Mouse (Mus musculus): ENCODE data around the gene Pdcl3. TPM values are rescaled to one million over a fixed set of nuclear protein-coding genes. Genes with fewer than 3 reads are reported as not detected.

The Pdcl3 gene
- polyA plus RNA-seq (2015; fragmentation: Nextera tagmentation; extraction: Ambion mirVana), result 175 and 182 TPM in 2 replicates

DNA sequence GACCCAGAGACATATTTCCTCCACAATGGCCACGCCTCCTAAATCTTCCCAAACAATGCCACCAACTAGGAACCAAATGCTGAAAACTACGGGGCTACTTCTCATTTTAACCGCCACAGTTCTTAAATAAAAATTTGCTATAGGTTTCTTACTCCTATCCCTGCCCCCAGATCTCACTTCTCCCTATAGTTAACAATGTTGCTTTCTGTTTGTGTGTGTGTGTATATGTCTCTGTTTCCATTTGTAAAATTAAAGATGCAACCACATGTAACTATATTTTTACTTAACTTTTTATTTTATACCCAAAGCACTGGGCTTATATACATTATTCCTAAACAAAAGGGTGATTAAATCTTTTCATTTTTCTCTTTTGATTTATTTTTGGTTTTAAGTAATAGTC, at the start of gene Pdcl3:
Pdcl3 (plus strand) TSS at position 301 of the 400 bp plus-strand sequence.
- Histone ChIP-seq H3K4me2 (ENCODE audit: low read length) (no peak within 1 kb of the TSS), H3K36me3 (ENCODE audit: control insufficient read depth, insufficient read depth) (no peaks in the 10 kb centered on the region), H3K9me3 (ENCODE audit: control insufficient read depth, low read length) (no peaks in the 10 kb centered on the region), H3K4me1 (replicated peaks; ENCODE audit: control insufficient read depth, insufficient read depth, low read length) (peaks cover 13% of the 10 kb centered on the region), H3K27ac (ENCODE audit: low read length) (no peak within 1 kb of the TSS), H3K27me3 (replicated peaks; ENCODE audit: control insufficient read depth, insufficient read depth, low read length) (no peaks in the 10 kb centered on the region), H3K4me3 (replicated peaks; ENCODE audit: low read length) (no peak within 1 kb of the TSS), H3K9ac (replicated peaks; ENCODE audit: low read depth, low read length) (no peak within 1 kb of the TSS)
- WGBS, result 89% methylated on average over 3 of the region's 3 CpGs
- ATAC-seq, result no peak

DNA sequence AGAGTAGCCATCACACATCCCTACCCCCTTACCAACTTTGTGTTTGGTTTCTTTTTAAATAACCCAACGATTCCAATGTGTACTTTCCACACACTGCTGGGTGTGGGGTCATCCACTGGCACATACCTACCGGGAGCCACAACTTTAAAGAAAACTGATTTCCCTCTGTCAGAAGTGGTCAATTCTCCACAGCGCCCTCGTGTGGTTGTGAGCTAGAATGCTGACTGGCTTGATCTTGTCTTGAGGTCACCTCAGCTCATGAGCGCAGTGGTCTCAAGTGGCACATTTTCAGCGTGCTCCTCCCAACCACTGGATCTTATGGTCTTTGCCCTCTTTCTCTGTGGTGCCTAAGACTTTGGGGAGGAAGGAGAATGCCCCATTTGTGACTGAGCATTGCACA, 48.6 kb upstream of the Pdcl3 start:
- no peak for ATAC-seq
- no peaks in the 10 kb centered on the region for H3K9me3 ChIP-seq (ENCODE audit: control insufficient read depth, low read length)
- no peaks in the 10 kb centered on the region for H3K36me3 ChIP-seq (ENCODE audit: control insufficient read depth, insufficient read depth)
- no peak overlapping the region for H3K27ac ChIP-seq (ENCODE audit: low read length)
- WGBS, result 20% methylated on average over 6 of the region's 6 CpGs
- no peak overlapping the region for H3K9ac ChIP-seq (replicated peaks; ENCODE audit: low read depth, low read length)
- no peaks in the 10 kb centered on the region for H3K4me1 ChIP-seq (replicated peaks; ENCODE audit: control insufficient read depth, insufficient read depth, low read length)
- H3K27me3 ChIP-seq (replicated peaks; ENCODE audit: control insufficient read depth, insufficient read depth, low read length), result no peaks in the 10 kb centered on the region
- H3K4me3 ChIP-seq (replicated peaks; ENCODE audit: low read length), result no peak overlapping the region
- H3K4me2 ChIP-seq (ENCODE audit: low read length), result no peak overlapping the region

DNA sequence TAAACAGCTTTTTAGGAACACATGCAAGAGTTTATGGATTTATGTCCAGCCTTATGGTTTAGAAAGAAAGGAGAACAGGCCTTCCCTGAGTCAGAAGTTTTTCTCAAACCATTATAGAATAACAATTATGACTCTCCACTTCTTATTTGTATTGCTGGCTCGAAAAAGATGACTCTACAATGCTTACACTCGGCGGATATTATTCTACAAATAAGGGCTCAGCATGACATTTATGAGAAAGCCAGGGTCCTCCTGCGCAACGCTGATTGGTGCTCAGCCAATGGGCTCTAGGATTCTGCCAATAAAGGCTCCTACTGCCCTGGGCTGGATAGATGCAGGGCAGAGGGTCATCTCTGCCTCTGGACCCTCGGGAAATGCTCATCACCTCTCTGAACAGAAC, 46.6 kb upstream of the Pdcl3 start, which contains the start of gene Nms:
Nms (plus strand) TSS at position 301 of the 400 bp plus-strand sequence.
- H3K4me1 ChIP-seq (replicated peaks; ENCODE audit: control insufficient read depth, insufficient read depth, low read length), result no peaks in the 10 kb centered on the region
- 77% methylated on average over 6 of the region's 6 CpGs for WGBS
- ATAC-seq, result no peak
- H3K27me3 ChIP-seq (replicated peaks; ENCODE audit: control insufficient read depth, insufficient read depth, low read length), result no peaks in the 10 kb centered on the region
- no peaks in the 10 kb centered on the region for H3K9me3 ChIP-seq (ENCODE audit: control insufficient read depth, low read length)
- H3K4me2 ChIP-seq (ENCODE audit: low read length), result no peak within 1 kb of the TSS
- H3K4me3 ChIP-seq (replicated peaks; ENCODE audit: low read length), result no peak within 1 kb of the TSS
- no peak within 1 kb of the TSS for H3K27ac ChIP-seq (ENCODE audit: low read length)
- no peaks in the 10 kb centered on the region for H3K36me3 ChIP-seq (ENCODE audit: control insufficient read depth, insufficient read depth)
- no peak within 1 kb of the TSS for H3K9ac ChIP-seq (replicated peaks; ENCODE audit: low read depth, low read length)

DNA sequence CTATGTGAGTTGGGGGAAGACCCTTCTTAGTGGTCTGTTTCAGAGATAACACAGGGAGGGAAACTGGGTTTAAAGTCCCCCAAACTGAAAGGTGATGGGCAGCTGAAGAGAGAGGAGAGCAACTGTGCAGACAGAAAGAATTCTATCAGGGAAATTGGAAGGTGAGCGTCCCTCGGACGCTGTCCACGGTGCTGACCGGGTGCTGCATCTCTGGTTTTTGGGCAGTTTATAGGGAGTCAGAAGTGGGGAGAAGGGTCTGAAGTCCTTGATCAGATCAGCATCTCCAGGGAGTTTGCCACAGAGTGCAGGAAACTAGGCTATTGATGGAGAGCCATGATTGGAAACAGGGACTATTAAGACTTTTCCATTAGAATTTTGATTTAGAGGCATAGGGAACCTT, 45.8 kb upstream of the Pdcl3 start:
- Histone ChIP-seq H3K4me3 (replicated peaks; ENCODE audit: low read length) (no peak overlapping the region), H3K4me1 (replicated peaks; ENCODE audit: control insufficient read depth, insufficient read depth, low read length) (no peaks in the 10 kb centered on the region), H3K9me3 (ENCODE audit: control insufficient read depth, low read length) (no peaks in the 10 kb centered on the region), H3K4me2 (ENCODE audit: low read length) (no peak overlapping the region), H3K9ac (replicated peaks; ENCODE audit: low read depth, low read length) (no peak overlapping the region), H3K27ac (ENCODE audit: low read length) (no peak overlapping the region), H3K27me3 (replicated peaks; ENCODE audit: control insufficient read depth, insufficient read depth, low read length) (no peaks in the 10 kb centered on the region), H3K36me3 (ENCODE audit: control insufficient read depth, insufficient read depth) (no peaks in the 10 kb centered on the region)
- WGBS, result 6% methylated on average over 5 of the region's 5 CpGs
- no peak for ATAC-seq

DNA sequence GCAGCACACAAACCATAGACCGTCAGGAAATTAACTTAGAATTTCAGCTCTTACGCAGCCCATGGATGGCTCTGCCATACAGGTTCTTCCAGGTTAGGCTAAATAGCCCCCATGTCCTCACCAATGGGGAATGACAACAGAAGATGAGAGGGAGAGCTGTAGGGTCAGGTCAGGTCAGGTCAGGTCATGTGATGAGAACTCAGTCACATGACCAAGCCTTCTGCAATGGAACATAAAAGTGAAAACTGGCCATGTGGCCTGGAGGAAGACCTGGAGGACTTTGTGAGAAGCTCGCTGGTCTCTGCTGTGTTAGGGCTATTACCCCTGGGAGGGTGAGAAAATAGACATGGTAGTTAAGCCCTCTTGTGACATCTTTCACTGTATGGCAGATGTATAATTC, 29.0 kb upstream of the Pdcl3 start:
- Histone ChIP-seq H3K4me1 (replicated peaks; ENCODE audit: control insufficient read depth, insufficient read depth, low read length) (no peaks in the 10 kb centered on the region), H3K27ac (ENCODE audit: low read length) (no peak overlapping the region), H3K36me3 (ENCODE audit: control insufficient read depth, insufficient read depth) (no peaks in the 10 kb centered on the region), H3K4me2 (ENCODE audit: low read length) (no peak overlapping the region), H3K4me3 (replicated peaks; ENCODE audit: low read length) (no peak overlapping the region), H3K9ac (replicated peaks; ENCODE audit: low read depth, low read length) (no peak overlapping the region), H3K9me3 (ENCODE audit: control insufficient read depth, low read length) (no peaks in the 10 kb centered on the region), H3K27me3 (replicated peaks; ENCODE audit: control insufficient read depth, insufficient read depth, low read length) (no peaks in the 10 kb centered on the region)
- WGBS, result 93% methylated on average over 3 of the region's 3 CpGs
- no peak for ATAC-seq

DNA sequence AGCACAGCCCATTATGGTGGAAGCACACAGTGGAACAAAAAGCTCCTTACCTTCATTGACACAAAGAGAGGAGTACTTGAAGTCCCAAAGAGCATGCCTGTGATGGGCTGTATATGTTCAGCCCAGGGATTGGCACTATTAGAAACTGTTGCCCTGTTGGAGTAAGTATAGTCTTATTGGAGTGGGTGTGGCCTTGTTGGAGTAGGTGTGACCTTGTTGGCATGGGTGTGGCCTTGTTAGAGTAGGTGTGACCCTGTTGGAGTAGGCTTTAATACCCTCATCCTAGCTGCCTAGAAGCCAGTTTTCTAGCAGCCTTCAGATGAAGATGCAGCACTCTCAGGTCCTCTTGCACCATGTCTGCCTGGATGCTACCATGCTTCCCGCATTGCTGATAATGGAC, 16.3 kb upstream of the Pdcl3 start:
- no peak for ATAC-seq
- no peak overlapping the region for H3K4me3 ChIP-seq (replicated peaks; ENCODE audit: low read length)
- no peaks in the 10 kb centered on the region for H3K4me1 ChIP-seq (replicated peaks; ENCODE audit: control insufficient read depth, insufficient read depth, low read length)
- no peak overlapping the region for H3K9ac ChIP-seq (replicated peaks; ENCODE audit: low read depth, low read length)
- H3K36me3 ChIP-seq (ENCODE audit: control insufficient read depth, insufficient read depth), result no peaks in the 10 kb centered on the region
- H3K9me3 ChIP-seq (ENCODE audit: control insufficient read depth, low read length), result no peaks in the 10 kb centered on the region
- no peak overlapping the region for H3K4me2 ChIP-seq (ENCODE audit: low read length)
- 95% methylated on average over 1 of the region's 1 CpGs for WGBS
- H3K27me3 ChIP-seq (replicated peaks; ENCODE audit: control insufficient read depth, insufficient read depth, low read length), result no peaks in the 10 kb centered on the region
- no peak overlapping the region for H3K27ac ChIP-seq (ENCODE audit: low read length)

DNA sequence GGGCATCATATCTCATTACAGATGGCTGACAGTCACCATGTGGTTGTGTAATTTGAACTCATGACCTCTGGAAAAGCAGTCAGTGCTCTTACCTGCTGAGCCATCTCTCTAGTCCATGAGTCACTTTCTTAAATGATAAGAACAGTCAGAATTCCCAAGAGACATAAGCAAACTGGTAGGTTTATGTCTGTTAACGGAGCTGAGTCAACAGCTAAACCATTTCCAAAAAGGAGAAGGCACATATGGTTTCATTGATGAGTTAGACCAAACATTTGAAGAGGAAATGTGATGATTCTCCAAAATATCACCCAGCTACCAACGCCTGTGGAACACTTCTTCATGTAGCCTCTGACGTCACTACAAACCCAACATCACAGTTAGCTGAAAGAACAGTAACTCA, 13.7 kb upstream of the Pdcl3 start:
- Histone ChIP-seq H3K27me3 (replicated peaks; ENCODE audit: control insufficient read depth, insufficient read depth, low read length) (no peaks in the 10 kb centered on the region), H3K9ac (replicated peaks; ENCODE audit: low read depth, low read length) (no peak overlapping the region), H3K9me3 (ENCODE audit: control insufficient read depth, low read length) (no peaks in the 10 kb centered on the region), H3K4me2 (ENCODE audit: low read length) (no peak overlapping the region), H3K27ac (ENCODE audit: low read length) (no peak overlapping the region), H3K36me3 (ENCODE audit: control insufficient read depth, insufficient read depth) (no peaks in the 10 kb centered on the region), H3K4me1 (replicated peaks; ENCODE audit: control insufficient read depth, insufficient read depth, low read length) (no peaks in the 10 kb centered on the region), H3K4me3 (replicated peaks; ENCODE audit: low read length) (no peak overlapping the region)
- no peak for ATAC-seq
- whole genome bisulfite sequencing, result 83% methylated on average over 3 of the region's 3 CpGs

DNA sequence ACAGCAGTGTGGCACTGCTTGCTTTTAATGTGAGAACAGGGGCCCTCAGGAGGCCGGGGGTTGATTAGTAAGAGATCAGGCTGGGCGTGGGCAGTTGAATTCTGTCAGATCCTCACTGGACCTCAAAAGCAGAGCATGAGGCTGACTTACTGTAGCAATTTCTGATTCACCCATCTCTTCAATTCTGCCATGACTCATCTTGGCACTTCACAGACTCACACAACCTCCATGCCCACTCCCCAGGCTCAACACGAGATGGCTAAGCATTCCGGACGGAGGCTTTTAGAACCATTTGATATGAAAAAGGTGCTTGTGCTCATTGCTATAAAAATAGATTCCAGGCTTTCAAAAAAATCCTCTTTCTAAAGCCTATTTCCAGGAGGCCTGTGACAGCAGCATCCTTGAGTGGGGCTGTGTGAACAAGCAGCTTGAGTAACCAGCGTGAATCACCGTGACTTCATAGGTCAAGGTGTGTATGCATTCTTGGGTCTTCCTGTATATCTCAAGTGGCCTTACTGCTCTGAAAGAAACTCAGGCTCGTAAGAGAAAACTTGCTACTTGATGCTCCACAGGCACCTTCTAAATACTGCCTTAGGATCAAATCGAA, 12.3 kb upstream of the Pdcl3 start:
- Histone ChIP-seq H3K36me3 (ENCODE audit: control insufficient read depth, insufficient read depth) (no peaks in the 10 kb centered on the region), H3K4me1 (replicated peaks; ENCODE audit: control insufficient read depth, insufficient read depth, low read length) (no peaks in the 10 kb centered on the region), H3K4me2 (ENCODE audit: low read length) (no peak overlapping the region), H3K27me3 (replicated peaks; ENCODE audit: control insufficient read depth, insufficient read depth, low read length) (no peaks in the 10 kb centered on the region), H3K9me3 (ENCODE audit: control insufficient read depth, low read length) (no peaks in the 10 kb centered on the region), H3K9ac (replicated peaks; ENCODE audit: low read depth, low read length) (no peak overlapping the region), H3K4me3 (replicated peaks; ENCODE audit: low read length) (no peak overlapping the region), H3K27ac (ENCODE audit: low read length) (no peak overlapping the region)
- WGBS, result 84% methylated on average over 9 of the region's 9 CpGs
- no peak for ATAC-seq

DNA sequence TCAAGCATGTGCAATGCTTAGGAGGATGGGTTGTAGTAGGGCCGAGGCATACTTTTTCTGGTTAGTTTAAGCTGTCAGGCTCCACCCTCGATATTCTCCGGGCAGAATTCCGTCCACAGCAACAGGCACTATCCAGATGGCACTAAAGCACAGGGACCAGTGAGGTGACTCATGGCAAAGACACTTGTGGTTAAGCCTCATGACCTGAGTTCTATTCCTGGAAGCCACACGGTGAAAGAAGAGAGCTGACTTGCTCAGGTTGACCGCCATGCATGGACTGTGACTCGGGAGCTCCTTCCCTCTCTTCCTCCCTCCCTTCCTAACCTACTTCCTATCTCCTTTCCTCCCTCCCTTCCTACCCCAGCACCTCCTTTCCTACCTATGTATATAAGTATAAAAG, 5.5 kb upstream of the Pdcl3 start:
- 86% methylated on average over 7 of the region's 7 CpGs for WGBS
- Histone ChIP-seq H3K27me3 (replicated peaks; ENCODE audit: control insufficient read depth, insufficient read depth, low read length) (no peaks in the 10 kb centered on the region), H3K27ac (ENCODE audit: low read length) (no peak overlapping the region), H3K4me1 (replicated peaks; ENCODE audit: control insufficient read depth, insufficient read depth, low read length) (no peaks in the 10 kb centered on the region), H3K4me2 (ENCODE audit: low read length) (no peak overlapping the region), H3K9ac (replicated peaks; ENCODE audit: low read depth, low read length) (no peak overlapping the region), H3K9me3 (ENCODE audit: control insufficient read depth, low read length) (no peaks in the 10 kb centered on the region), H3K4me3 (replicated peaks; ENCODE audit: low read length) (no peak overlapping the region), H3K36me3 (ENCODE audit: control insufficient read depth, insufficient read depth) (no peaks in the 10 kb centered on the region)
- ATAC-seq, result no peak

DNA sequence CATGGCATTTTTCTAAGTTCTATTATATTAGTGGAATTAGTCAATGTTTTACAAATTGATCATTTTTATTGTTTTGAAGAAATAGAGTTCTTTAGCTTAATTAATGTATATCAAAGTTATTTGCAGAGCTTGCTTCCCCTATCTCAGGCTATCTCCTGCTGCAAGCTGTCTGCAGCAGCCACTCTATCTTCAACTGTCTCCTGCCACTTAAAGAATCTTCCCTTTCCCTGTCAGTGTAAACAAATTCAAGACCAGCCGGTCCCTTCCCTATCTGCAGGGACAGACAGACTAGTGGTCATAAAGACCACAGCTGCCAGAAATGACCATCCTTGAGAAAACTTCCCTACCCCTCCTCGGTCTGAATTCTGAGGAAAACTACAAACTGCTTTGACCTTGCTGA, 1.5 kb upstream of the Pdcl3 start:
- H3K4me1 ChIP-seq (replicated peaks; ENCODE audit: control insufficient read depth, insufficient read depth, low read length), result peaks cover 9% of the 10 kb centered on the region
- H3K4me2 ChIP-seq (ENCODE audit: low read length), result no peak overlapping the region
- H3K4me3 ChIP-seq (replicated peaks; ENCODE audit: low read length), result no peak overlapping the region
- H3K9me3 ChIP-seq (ENCODE audit: control insufficient read depth, low read length), result no peaks in the 10 kb centered on the region
- no peak overlapping the region for H3K27ac ChIP-seq (ENCODE audit: low read length)
- no peaks in the 10 kb centered on the region for H3K36me3 ChIP-seq (ENCODE audit: control insufficient read depth, insufficient read depth)
- H3K27me3 ChIP-seq (replicated peaks; ENCODE audit: control insufficient read depth, insufficient read depth, low read length), result no peaks in the 10 kb centered on the region
- 68% methylated on average over 2 of the region's 2 CpGs for WGBS
- ATAC-seq, result no peak
- no peak overlapping the region for H3K9ac ChIP-seq (replicated peaks; ENCODE audit: low read depth, low read length)

Measured in forebrain, embryonic 16.5 days (tissue).